Mouse (Mus musculus) forebrain, embryonic 14.5 days (tissue): ENCODE results near the gene Pitpnc1. TPM values are rescaled to one million over a fixed set of nuclear protein-coding genes. Genes with fewer than 3 reads are reported as not detected.

Experiments
- ATAC-seq: fragments of 200-750 bp; cut with Nextera tagmentation; 2 replicates; pipeline ENCODE4 v1.8.0; 2017; ENCODE audit warnings: mild to moderate bottlenecking, moderate library complexity
- DNase-seq: peaks from one replicate; pipeline ENCODE4 v3.0.0-alpha.2; 2015; ENCODE audit warnings: low spot score
- H3K27ac ChIP-seq: fragments of 300-500 bp; sonication (generic); 2 replicates; pipeline ENCODE4 v1.5.1; 2014; ENCODE audit warnings: low read depth, mild to moderate bottlenecking, control low read depth, low read length, moderate library complexity
- H3K27me3 ChIP-seq: fragments of 300-500 bp; sonication (generic); replicated peaks from 2 replicates; pipeline ENCODE4 v1.6.1; 2014; ENCODE audit warnings: low read length, control low read depth, mixed read lengths; ENCODE audit not compliant: control insufficient read depth, insufficient read depth
- H3K36me3 ChIP-seq: fragments of 300-500 bp; sonication (generic); 2 replicates; pipeline ENCODE4 v1.6.1; 2014; ENCODE audit warnings: low read length, control low read depth; ENCODE audit not compliant: control insufficient read depth, insufficient read depth
- H3K4me1 ChIP-seq: fragments of 300-500 bp; sonication (generic); 2 replicates; pipeline ENCODE4 v1.6.1; 2014; ENCODE audit warnings: antibody characterized with exemption, low read length, control low read depth; ENCODE audit not compliant: control insufficient read depth, insufficient read depth
- H3K4me2 ChIP-seq: fragments of 300-500 bp; sonication (generic); 2 replicates; pipeline ENCODE4 v1.6.1; 2014; ENCODE audit warnings: mild to moderate bottlenecking, control low read depth, low read length
- H3K4me3 ChIP-seq: fragments of 300-500 bp; sonication (generic); 2 replicates; pipeline ENCODE4 v1.5.1; 2014; ENCODE audit warnings: low read depth, low read length, control low read depth
- H3K9ac ChIP-seq: fragments of 300-500 bp; sonication (generic); 2 replicates; pipeline ENCODE4 v1.6.1; 2014; ENCODE audit warnings: mild to moderate bottlenecking, low read length, control low read depth, moderate library complexity
- H3K9me3 ChIP-seq: fragments of 300-500 bp; sonication (generic); replicated peaks from 2 replicates; pipeline ENCODE4 v1.6.1; 2016; ENCODE audit warnings: low read length, control low read depth, mixed read lengths; ENCODE audit not compliant: control insufficient read depth
- WGBS: fragments of 180-500 bp; shearing (Covaris S2); extraction: QIAGEN DNeasy Blood & Tissue Kit; methylation state at CpG from one replicate; pipeline ENCODE4 v1.1.7; 2014; 5-methylcytosine and 5-hydroxymethylcytosine counted together
- polyA plus RNA-seq: library from polyadenylated mRNA; unstranded; fragments of >200 nt; fragmentation: Nextera tagmentation; extraction: Ambion mirVana; gene quantifications from 2 replicates; pipeline ENCODE4 v1.2.1, GENCODE M21; 2014

The Pitpnc1 gene
- polyA plus RNA-seq, 1 experiment from 2014 or later, result 31.4 TPM

- WGBS, result 95% methylated on average over 6 of the region's 6 CpGs
- Histone ChIP-seq H3K27me3 (no peaks in the 10 kb centered on the region), H3K4me3 (no peak overlapping the region), H3K9me3 (no peaks in the 10 kb centered on the region), H3K36me3 (no peaks in the 10 kb centered on the region), H3K27ac (no peak overlapping the region), H3K9ac (no peak overlapping the region), H3K4me2 (no peak overlapping the region), H3K4me1 (peaks cover 3% of the 10 kb centered on the region; the same call in 1 of the 2 replicates)
- no peak for DNase-seq
- ATAC-seq, result no peak
These were observed 100.8 kb downstream of the Pitpnc1 start for GRCm38 (mm10) chr11:107369661-107370060.

- Histone ChIP-seq H3K4me3 (no peak overlapping the region), H3K36me3 (no peaks in the 10 kb centered on the region), H3K4me1 (no peaks in the 10 kb centered on the region), H3K9ac (no peak overlapping the region), H3K9me3 (no peaks in the 10 kb centered on the region), H3K27me3 (no peaks in the 10 kb centered on the region), H3K27ac (no peak overlapping the region), H3K4me2 (no peak overlapping the region)
- ATAC-seq (no peak), DNase-seq (no peak)
- WGBS, result 82% methylated on average over 13 of the region's 13 CpGs
These were observed 104.4 kb downstream of the Pitpnc1 start for GRCm38 (mm10) chr11:107365938-107366712.

GRCm38 (mm10) chr11:107358695-107359094 is 111.8 kb downstream of the Pitpnc1 start:
- no peaks in the 10 kb centered on the region for H3K27me3 ChIP-seq
- no peaks in the 10 kb centered on the region for H3K36me3 ChIP-seq
- 0 out of 2 replicates have a peak, but pooled peaks cover 9% of the 10 kb centered on the region for H3K4me1 ChIP-seq
- no peaks in the 10 kb centered on the region for H3K9me3 ChIP-seq
- 46% methylated on average over 5 of the region's 5 CpGs for WGBS
- H3K4me3 ChIP-seq, result no peak overlapping the region
- no peak overlapping the region for H3K9ac ChIP-seq
- no peak overlapping the region for H3K27ac ChIP-seq
- DNase-seq (no peak), ATAC-seq (no peak)
- no peak overlapping the region for H3K4me2 ChIP-seq

- Histone ChIP-seq H3K4me2 (no peak overlapping the region), H3K4me3 (no peak overlapping the region), H3K36me3 (no peaks in the 10 kb centered on the region), H3K4me1 (0 out of 2 replicates have a peak, but pooled peaks cover 9% of the 10 kb centered on the region), H3K27ac (no peak overlapping the region), H3K27me3 (no peaks in the 10 kb centered on the region), H3K9ac (no peak overlapping the region), H3K9me3 (no peaks in the 10 kb centered on the region)
- WGBS, result 67% methylated on average over 7 of the region's 7 CpGs
- ATAC-seq (no peak), DNase-seq (peak; percentile 33)
These were observed 114.3 kb downstream of the Pitpnc1 start for GRCm38 (mm10) chr11:107356224-107356623.

- no peaks in the 10 kb centered on the region for H3K9me3 ChIP-seq
- no peaks in the 10 kb centered on the region for H3K27me3 ChIP-seq
- H3K36me3 ChIP-seq, result no peaks in the 10 kb centered on the region
- H3K27ac ChIP-seq, result no peak overlapping the region
- H3K4me1 ChIP-seq, result 0 out of 2 replicates have a peak, but pooled peaks cover 9% of the 10 kb centered on the region
- no peak for DNase-seq
- H3K4me3 ChIP-seq, result no peak overlapping the region
- WGBS, result 64% methylated on average over 3 of the region's 3 CpGs
- no peak overlapping the region for H3K9ac ChIP-seq
- no peak overlapping the region for H3K4me2 ChIP-seq
- ATAC-seq, result no peak
These were observed 115.0 kb downstream of the Pitpnc1 start for GRCm38 (mm10) chr11:107355526-107355925.

GRCm38 (mm10) chr11:107354499-107355143 is 115.9 kb downstream of the Pitpnc1 start:
- Histone ChIP-seq H3K36me3 (no peaks in the 10 kb centered on the region), H3K27ac (no peak overlapping the region), H3K4me2 (no peak overlapping the region), H3K27me3 (no peaks in the 10 kb centered on the region), H3K4me1 (0 out of 2 replicates have a peak, but pooled peaks cover 9% of the 10 kb centered on the region), H3K4me3 (no peak overlapping the region), H3K9ac (no peak overlapping the region), H3K9me3 (no peaks in the 10 kb centered on the region)
- DNase-seq (no peak), ATAC-seq (no peak)
- WGBS, result 86% methylated on average over 8 of the region's 8 CpGs

- no peak overlapping the region for H3K9ac ChIP-seq
- H3K27ac ChIP-seq, result no peak overlapping the region
- H3K4me1 ChIP-seq, result 0 out of 2 replicates have a peak, but pooled peaks cover 3% of the 10 kb centered on the region
- H3K27me3 ChIP-seq, result no peaks in the 10 kb centered on the region
- no peak overlapping the region for H3K4me3 ChIP-seq
- DNase-seq (no peak), ATAC-seq (no peak)
- no peak overlapping the region for H3K4me2 ChIP-seq
- 12% methylated on average over 7 of the region's 7 CpGs for WGBS
- no peaks in the 10 kb centered on the region for H3K36me3 ChIP-seq
- no peaks in the 10 kb centered on the region for H3K9me3 ChIP-seq
These were observed 117.9 kb downstream of the Pitpnc1 start for GRCm38 (mm10) chr11:107352596-107352995.

- Histone ChIP-seq H3K4me2 (no peak overlapping the region), H3K4me3 (no peak overlapping the region), H3K27ac (no peak overlapping the region), H3K36me3 (no peaks in the 10 kb centered on the region), H3K9ac (no peak overlapping the region), H3K4me1 (no peaks in the 10 kb centered on the region), H3K9me3 (no peaks in the 10 kb centered on the region), H3K27me3 (no peaks in the 10 kb centered on the region)
- DNase-seq (no peak), ATAC-seq (no peak)
- 86% methylated on average over 7 of the region's 7 CpGs for WGBS
These were observed 120.7 kb downstream of the Pitpnc1 start for GRCm38 (mm10) chr11:107349756-107350155.

GRCm38 (mm10) chr11:107343031-107343430 is 127.5 kb downstream of the Pitpnc1 start:
- Histone ChIP-seq H3K9me3 (no peaks in the 10 kb centered on the region), H3K4me2 (no peak overlapping the region), H3K27me3 (no peaks in the 10 kb centered on the region), H3K4me3 (no peak overlapping the region), H3K4me1 (no peaks in the 10 kb centered on the region), H3K9ac (no peak overlapping the region), H3K36me3 (no peaks in the 10 kb centered on the region), H3K27ac (no peak overlapping the region)
- WGBS, result 83% methylated on average over 4 of the region's 4 CpGs
- no peak for DNase-seq
- ATAC-seq, result no peak
